Mouse (Mus musculus): ENCODE measurements around the gene Rhot2.

DNA sequence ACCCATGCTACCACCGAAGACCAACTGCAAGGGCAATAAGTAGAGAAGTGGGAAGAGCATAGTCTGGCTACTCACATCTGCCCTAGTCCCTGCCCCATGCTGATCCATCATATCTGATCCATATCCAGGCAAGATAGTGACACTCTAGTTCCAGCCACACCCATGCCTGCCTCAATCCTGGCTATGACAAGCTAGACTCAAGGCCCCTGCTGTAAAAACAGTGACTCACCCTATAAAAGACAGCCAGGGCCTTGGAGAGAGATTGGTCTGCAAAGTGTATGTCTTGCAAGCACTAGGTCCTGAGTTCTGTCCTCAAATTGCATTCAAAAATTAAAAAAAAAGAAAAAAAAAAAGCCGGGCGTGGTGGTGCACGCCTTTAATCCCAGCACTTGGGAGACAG is 38.1 kb downstream of the Rhot2 start:
- TF ChIP-seq CTCF (conservative IDR thresholded peaks at IDR 0.05 in 1 of 2, IDR thresholded peaks at IDR 0.05 in 1 of 2; ENCODE audit: low read depth in 2 of 2, low read length in 2 of 2) = no peak
- TF ChIP-seq POLR2A (IDR thresholded peaks at IDR 0.05; ENCODE audit: low read depth, low read length) = no peak
- no peak for TF ChIP-seq MEF2A (IDR thresholded peaks at IDR 0.05; ENCODE audit: borderline replicate concordance, low read depth, low read length)
